Mouse (Mus musculus): ENCODE measurements around the gene Prkg1. TPM values are rescaled to one million over a fixed set of nuclear protein-coding genes. Genes with fewer than 3 reads are reported as not detected.

The Prkg1 gene
- total RNA-seq, 1 experiment, result 1.5 TPM

- H3K4me1 ChIP-seq (ENCODE audit: control insufficient read depth in 2 of 2, insufficient read depth in 2 of 2, low read length in 2 of 2, poor library complexity in 1 of 2), result no peaks in the 10 kb centered on the region
- H3K4me3 ChIP-seq (ENCODE audit: insufficient read depth in 1 of 2, low read depth in 1 of 2, low read length in 2 of 2, poor library complexity in 1 of 2, severe bottlenecking in 1 of 2), result no peak overlapping the region
- H3K9me3 ChIP-seq (ENCODE audit: control insufficient read depth, insufficient read depth, low read depth, low read length), result no peaks in the 10 kb centered on the region
- in situ Hi-C loops (cut with MboI; ENCODE audit: low sequenced_read_pairs in 2 of 2, unreplicated experiment in 2 of 2), result no loop called here
- H3K36me3 ChIP-seq (ENCODE audit: control insufficient read depth, insufficient read depth, low read length, poor library complexity, severe bottlenecking), result no peaks in the 10 kb centered on the region
- DNase-seq (ENCODE audit: low read depth, low spot score), result no peak
- TF ChIP-seq MAFK (IDR thresholded peaks at IDR 0.05; ENCODE audit: insufficient read depth, low read depth, low read length) (no peak), CHD2 (IDR thresholded peaks at IDR 0.05; ENCODE audit: low read depth, low read length) (no peak), HCFC1 (IDR thresholded peaks at IDR 0.05; ENCODE audit: borderline replicate concordance, insufficient read depth, low read length) (no peak), ZC3H11A (IDR thresholded peaks at IDR 0.05; ENCODE audit: borderline replicate concordance, low read depth, low read length) (no peak), ZNF384 (IDR thresholded peaks at IDR 0.05; ENCODE audit: low read depth, low read length) (no peak)
- H3K27ac ChIP-seq (ENCODE audit: insufficient read depth, low read depth, low read length, poor library complexity, severe bottlenecking), result no peak overlapping the region
- no peak overlapping the region for H3K9ac ChIP-seq (ENCODE audit: insufficient read depth, low read depth, low read length, poor library complexity, severe bottlenecking)
Observed at GRCm38 (mm10) chr19:31564329-31564728, 200.5 kb downstream of the Prkg1 start.

- DNase-seq (ENCODE audit: low read depth, low spot score), result no peak
- H3K9me3 ChIP-seq (ENCODE audit: control insufficient read depth, insufficient read depth, low read depth, low read length), result no peaks in the 10 kb centered on the region
- H3K36me3 ChIP-seq (ENCODE audit: control insufficient read depth, insufficient read depth, low read length, poor library complexity, severe bottlenecking), result no peaks in the 10 kb centered on the region
- no peak overlapping the region for H3K9ac ChIP-seq (ENCODE audit: insufficient read depth, low read depth, low read length, poor library complexity, severe bottlenecking)
- H3K4me1 ChIP-seq (ENCODE audit: control insufficient read depth in 2 of 2, insufficient read depth in 2 of 2, low read length in 2 of 2, poor library complexity in 1 of 2), result no peaks in the 10 kb centered on the region
- TF ChIP-seq HCFC1 (IDR thresholded peaks at IDR 0.05; ENCODE audit: borderline replicate concordance, insufficient read depth, low read length) (no peak), MAFK (IDR thresholded peaks at IDR 0.05; ENCODE audit: insufficient read depth, low read depth, low read length) (no peak), ZNF384 (IDR thresholded peaks at IDR 0.05; ENCODE audit: low read depth, low read length) (no peak), CHD2 (IDR thresholded peaks at IDR 0.05; ENCODE audit: low read depth, low read length) (no peak), ZC3H11A (IDR thresholded peaks at IDR 0.05; ENCODE audit: borderline replicate concordance, low read depth, low read length) (no peak)
- no peak overlapping the region for H3K27ac ChIP-seq (ENCODE audit: insufficient read depth, low read depth, low read length, poor library complexity, severe bottlenecking)
- in situ Hi-C loops (cut with MboI; ENCODE audit: low sequenced_read_pairs in 2 of 2, unreplicated experiment in 2 of 2), result no loop called here
- H3K4me3 ChIP-seq (ENCODE audit: insufficient read depth in 1 of 2, low read depth in 1 of 2, low read length in 2 of 2, poor library complexity in 1 of 2, severe bottlenecking in 1 of 2), result no peak overlapping the region
Observed at GRCm38 (mm10) chr19:31546063-31546462, 218.8 kb downstream of the Prkg1 start.

GRCm38 (mm10) chr19:31531249-31531740 lies 233.5 kb downstream of the Prkg1 start:
- no peak overlapping the region for H3K4me3 ChIP-seq (ENCODE audit: insufficient read depth in 1 of 2, low read depth in 1 of 2, low read length in 2 of 2, poor library complexity in 1 of 2, severe bottlenecking in 1 of 2)
- H3K4me1 ChIP-seq (ENCODE audit: control insufficient read depth in 2 of 2, insufficient read depth in 2 of 2, low read length in 2 of 2, poor library complexity in 1 of 2), result peaks cover 0 to 2% of the 10 kb centered on the region in 2 experiments; a peak in 1 of 4 replicates
- H3K36me3 ChIP-seq (ENCODE audit: control insufficient read depth, insufficient read depth, low read length, poor library complexity, severe bottlenecking), result no peaks in the 10 kb centered on the region
- TF ChIP-seq ZC3H11A (IDR thresholded peaks at IDR 0.05; ENCODE audit: borderline replicate concordance, low read depth, low read length) (no peak), MAFK (IDR thresholded peaks at IDR 0.05; ENCODE audit: insufficient read depth, low read depth, low read length) (no peak), ZNF384 (IDR thresholded peaks at IDR 0.05; ENCODE audit: low read depth, low read length) (no peak), HCFC1 (IDR thresholded peaks at IDR 0.05; ENCODE audit: borderline replicate concordance, insufficient read depth, low read length) (no peak), CHD2 (IDR thresholded peaks at IDR 0.05; ENCODE audit: low read depth, low read length) (no peak)
- H3K9me3 ChIP-seq (ENCODE audit: control insufficient read depth, insufficient read depth, low read depth, low read length), result no peaks in the 10 kb centered on the region
- no peak for DNase-seq (ENCODE audit: low read depth, low spot score)
- in situ Hi-C loops (cut with MboI; ENCODE audit: low sequenced_read_pairs in 2 of 2, unreplicated experiment in 2 of 2), result no loop called here
- H3K27ac ChIP-seq (ENCODE audit: insufficient read depth, low read depth, low read length, poor library complexity, severe bottlenecking), result no peak overlapping the region
- no peak overlapping the region for H3K9ac ChIP-seq (ENCODE audit: insufficient read depth, low read depth, low read length, poor library complexity, severe bottlenecking)

- no peaks in the 10 kb centered on the region for H3K9me3 ChIP-seq (ENCODE audit: control insufficient read depth, insufficient read depth, low read depth, low read length)
- peaks cover 0 to 2% of the 10 kb centered on the region in 2 experiments; a peak in 1 of 4 replicates for H3K4me1 ChIP-seq (ENCODE audit: control insufficient read depth in 2 of 2, insufficient read depth in 2 of 2, low read length in 2 of 2, poor library complexity in 1 of 2)
- no peak overlapping the region for H3K27ac ChIP-seq (ENCODE audit: insufficient read depth, low read depth, low read length, poor library complexity, severe bottlenecking)
- in situ Hi-C loops (cut with MboI; ENCODE audit: low sequenced_read_pairs in 2 of 2, unreplicated experiment in 2 of 2), result no loop called here
- DNase-seq (ENCODE audit: low read depth, low spot score), result no peak
- TF ChIP-seq MAFK (IDR thresholded peaks at IDR 0.05; ENCODE audit: insufficient read depth, low read depth, low read length) (no peak), ZC3H11A (IDR thresholded peaks at IDR 0.05; ENCODE audit: borderline replicate concordance, low read depth, low read length) (no peak), HCFC1 (IDR thresholded peaks at IDR 0.05; ENCODE audit: borderline replicate concordance, insufficient read depth, low read length) (no peak), ZNF384 (IDR thresholded peaks at IDR 0.05; ENCODE audit: low read depth, low read length) (no peak)
- no peaks in the 10 kb centered on the region for H3K36me3 ChIP-seq (ENCODE audit: control insufficient read depth, insufficient read depth, low read length, poor library complexity, severe bottlenecking)
- no peak overlapping the region for H3K9ac ChIP-seq (ENCODE audit: insufficient read depth, low read depth, low read length, poor library complexity, severe bottlenecking)
- no peak overlapping the region for H3K4me3 ChIP-seq (ENCODE audit: insufficient read depth in 1 of 2, low read depth in 1 of 2, low read length in 2 of 2, poor library complexity in 1 of 2, severe bottlenecking in 1 of 2)
Observed at GRCm38 (mm10) chr19:31530616-31531015, 234.2 kb downstream of the Prkg1 start.

- DNase-seq (ENCODE audit: low read depth, low spot score), result no peak
- Histone ChIP-seq H3K36me3 (ENCODE audit: control insufficient read depth, insufficient read depth, low read length, poor library complexity, severe bottlenecking) (no peaks in the 10 kb centered on the region), H3K9me3 (ENCODE audit: control insufficient read depth, insufficient read depth, low read depth, low read length) (no peaks in the 10 kb centered on the region), H3K27ac (ENCODE audit: insufficient read depth, low read depth, low read length, poor library complexity, severe bottlenecking) (no peak overlapping the region), H3K4me1 (ENCODE audit: control insufficient read depth in 2 of 2, insufficient read depth in 2 of 2, low read length in 2 of 2, poor library complexity in 1 of 2) (peaks cover 0 to 2% of the 10 kb centered on the region in 2 experiments; a peak in 1 of 4 replicates), H3K9ac (ENCODE audit: insufficient read depth, low read depth, low read length, poor library complexity, severe bottlenecking) (no peak overlapping the region), H3K4me3 (ENCODE audit: insufficient read depth in 1 of 2, low read depth in 1 of 2, low read length in 2 of 2, poor library complexity in 1 of 2, severe bottlenecking in 1 of 2) (no peak overlapping the region)
- in situ Hi-C loops (cut with MboI; ENCODE audit: low sequenced_read_pairs in 2 of 2, unreplicated experiment in 2 of 2), result no loop called here
- TF ChIP-seq ZC3H11A (IDR thresholded peaks at IDR 0.05; ENCODE audit: borderline replicate concordance, low read depth, low read length) (no peak), ZNF384 (IDR thresholded peaks at IDR 0.05; ENCODE audit: low read depth, low read length) (no peak), HCFC1 (IDR thresholded peaks at IDR 0.05; ENCODE audit: borderline replicate concordance, insufficient read depth, low read length) (no peak), MAFK (IDR thresholded peaks at IDR 0.05; ENCODE audit: insufficient read depth, low read depth, low read length) (no peak), CHD2 (IDR thresholded peaks at IDR 0.05; ENCODE audit: low read depth, low read length) (no peak)
Observed at GRCm38 (mm10) chr19:31529890-31530289, 234.9 kb downstream of the Prkg1 start.

Measured in ES-E14 (cell line).